Mouse (Mus musculus) G1E (cell line): ENCODE measurements around the gene Rfc2.

ENCODE experiments used
- CTCF ChIP-seq: IDR thresholded peaks from 2 replicates; pipeline ENCODE4 v1.5.1; 2012; ENCODE audit warnings: low read depth, low read length, inconsistent platforms, mixed read lengths
- GATA1 ChIP-seq: IDR thresholded peaks from 2 replicates; pipeline ENCODE4 v1.6.1; 2012; ENCODE audit warnings: borderline replicate concordance, low read length, inconsistent platforms, mixed read lengths
- GATA2 ChIP-seq: IDR thresholded peaks from 2 replicates; pipeline ENCODE4 v1.6.1; 2012; ENCODE audit warnings: low read depth, low read length, inconsistent platforms, borderline replicate concordance
- TAL1 ChIP-seq: conservative IDR thresholded peaks from 2 replicates; pipeline ENCODE4 v1.6.1; 2012; ENCODE audit warnings: low read depth, low read length, inconsistent platforms, mixed read lengths

DNA sequence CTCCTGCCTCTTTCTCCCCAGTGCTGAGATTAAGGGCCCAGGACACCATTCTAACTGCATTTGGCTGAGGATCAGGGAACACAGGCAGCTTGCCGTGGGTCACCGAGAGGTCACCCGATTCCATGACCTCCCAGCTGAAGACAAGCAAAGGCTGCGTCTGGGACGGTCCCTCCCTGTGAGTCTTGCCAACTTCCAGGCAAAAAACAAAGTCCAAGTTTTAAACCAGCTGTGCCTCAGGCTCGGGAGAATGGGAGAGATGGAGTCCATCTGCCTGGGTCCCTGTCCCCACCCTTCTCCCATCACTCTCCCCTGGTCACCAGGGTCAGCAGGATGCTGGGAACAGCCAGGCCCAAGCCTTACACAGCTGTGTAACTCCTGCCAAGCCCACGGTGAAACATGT, 39.5 kb upstream of the Rfc2 start:
- TF ChIP-seq CTCF, result no peak
- no peak for TF ChIP-seq GATA1
- no peak for TF ChIP-seq TAL1
- TF ChIP-seq GATA2, result no peak
